ENCODE assay signal across 8 mouse cellular contexts in genomic region chr4:118134485-118135365, GRCm38 (mm10). TPM values are rescaled to one million over a fixed set of nuclear protein-coding genes. Genes with fewer than 3 reads are reported as not detected.
DNase-seq lines count a peak whose midpoint lies in the region; ATAC-seq lines count a peak whose summit lies in the region.

TSS of gene St3gal3 (minus strand) at chr4:118134914.

- ATAC-seq in erythroid progenitor cell, adult 5-6 weeks (replicated peaks; ENCODE audit: low FRiP score, poor library complexity, severe bottlenecking): peak; percentile 96
- ATAC-seq in heart, embryonic 13.5 days (ENCODE audit: extremely low read depth, insufficient number of reproducible peaks, low FRiP score, low TSS enrichment): peak; percentile 93
- ATAC-seq in liver, embryonic 12.5 days: peak; percentile 99
- ATAC-seq in stomach, embryonic 15.5 days (ENCODE audit: insufficient read depth, low FRiP score, low read depth): peak; percentile 99

- no peaks in the 10 kb centered on the region for H3K9me3 ChIP-seq in heart, embryonic 13.5 days
- H3K9me3 ChIP-seq in liver, embryonic 12.5 days (replicated peaks): no peaks in the 10 kb centered on the region
- H3K9me3 ChIP-seq in stomach, embryonic 15.5 days: no peaks in the 10 kb centered on the region

- H3K4me1 ChIP-seq in heart, embryonic 13.5 days: peaks cover 20% of the 10 kb centered on the region
- peaks cover 34% of the 10 kb centered on the region for H3K4me1 ChIP-seq in liver, embryonic 12.5 days
- H3K4me1 ChIP-seq in stomach, embryonic 15.5 days: peaks cover 16% of the 10 kb centered on the region; the same call in 1 of the 2 replicates

- H3K36me3 ChIP-seq in heart, embryonic 13.5 days: peaks cover 37% of the 10 kb centered on the region
- H3K36me3 ChIP-seq in liver, embryonic 12.5 days: peaks cover 36% of the 10 kb centered on the region
- H3K36me3 ChIP-seq in stomach, embryonic 15.5 days: peaks cover 26% of the 10 kb centered on the region

- peak; percentile 85 for DNase-seq in CD4-positive helper T cell, adult 2 months (ENCODE audit: low read depth, low spot score)
- peak; percentile 89 for DNase-seq in brain, embryonic 18.5 days (ENCODE audit: low read depth, low spot score)
- DNase-seq in kidney, postnatal 10 days: peak; percentile 99
- DNase-seq in natural killer cell, adult 2 months (ENCODE audit: low spot score in 2 of 2): peak; percentile 48 to 73

- H3K27ac ChIP-seq in heart, embryonic 13.5 days (replicated peaks): peak within 1 kb of the TSS; percentile 80
- peak within 1 kb of the TSS; percentile 81 for H3K27ac ChIP-seq in liver, embryonic 12.5 days
- peak within 1 kb of the TSS; percentile 77 for H3K27ac ChIP-seq in stomach, embryonic 15.5 days

- H3K9ac ChIP-seq in heart, embryonic 13.5 days: peak within 1 kb of the TSS; percentile 94
- H3K9ac ChIP-seq in liver, embryonic 12.5 days: peak within 1 kb of the TSS; percentile 93
- H3K9ac ChIP-seq in stomach, embryonic 15.5 days: peak within 1 kb of the TSS; percentile 73

- no peaks in the 10 kb centered on the region for H3K27me3 ChIP-seq in heart, embryonic 13.5 days (replicated peaks)
- no peaks in the 10 kb centered on the region for H3K27me3 ChIP-seq in liver, embryonic 12.5 days (replicated peaks)
- no peaks in the 10 kb centered on the region for H3K27me3 ChIP-seq in stomach, embryonic 15.5 days (replicated peaks)

- H3K4me3 ChIP-seq in heart, embryonic 13.5 days: peak within 1 kb of the TSS; percentile 97
- peak within 1 kb of the TSS; percentile 98 for H3K4me3 ChIP-seq in liver, embryonic 12.5 days
- peak within 1 kb of the TSS; percentile 97 for H3K4me3 ChIP-seq in stomach, embryonic 15.5 days (replicated peaks)

- peak within 1 kb of the TSS; percentile 82 for H3K4me2 ChIP-seq in heart, embryonic 13.5 days
- H3K4me2 ChIP-seq in liver, embryonic 12.5 days: peak within 1 kb of the TSS; percentile 98
- H3K4me2 ChIP-seq in stomach, embryonic 15.5 days: peak within 1 kb of the TSS; percentile 87

- under 1% methylated on average over 70 of the region's 84 CpGs for WGBS in heart, embryonic 13.5 days
- under 1% methylated on average over 71 of the region's 84 CpGs for WGBS in liver, embryonic 12.5 days (ENCODE audit: insufficient replicate concordance)
- WGBS in stomach, embryonic 15.5 days: under 1% methylated on average over 76 of the region's 84 CpGs

RNA-seq across cellular contexts. Expression of gene St3gal3, which starts in this region (rescaled TPM):
- total RNA-seq in erythroid progenitor cell, adult 5-6 weeks (2015; ENCODE audit: low replicate concordance): 5.4 and 10.8 TPM in 2 replicates
- total RNA-seq in erythroid progenitor cell, adult 5-6 weeks (2017; ENCODE audit: low replicate concordance): 7.3 and 9.5 TPM in 2 replicates
- 7.0 and 8.0 TPM in 2 replicates for polyA plus RNA-seq in heart, embryonic 13.5 days (2015; fragmentation: Nextera tagmentation; extraction: Ambion mirVana)
- 2.0 and 2.9 TPM in 2 replicates for polyA plus RNA-seq in liver, embryonic 12.5 days (2016; fragmentation: Nextera tagmentation; extraction: Ambion mirVana)
- 6.4 and 8.0 TPM in 2 replicates for polyA plus RNA-seq in stomach, embryonic 15.5 days (2015; fragmentation: Nextera tagmentation; extraction: Ambion mirVana)

Comparison
In these comparisons a context has a peak if more than half of its experiments do, and no peak if none do; other contexts are left out.
1. Peak in every context shown above with its lines: DNase-seq, ATAC-seq, H3K4me3 ChIP-seq and H3K27ac ChIP-seq.